Mouse (Mus musculus) neural tube, embryonic 11.5 days (tissue): Measurements from ENCODE around the gene Agbl4. TPM values are rescaled to one million over a fixed set of nuclear protein-coding genes. Genes with fewer than 3 reads are reported as not detected.

Source experiments
- ATAC-seq: fragments of 200-750 bp; cut with Nextera tagmentation; 2 replicates; pipeline ENCODE4 v1.8.0; 2017; ENCODE audit warnings: moderate number of reproducible peaks, mild to moderate bottlenecking, moderate TSS enrichment, moderate library complexity; ENCODE audit not compliant: insufficient read depth, low FRiP score, low TSS enrichment
- DNase-seq: peaks from one replicate; pipeline ENCODE4 v3.0.0-alpha.2; 2015; ENCODE audit warnings: low spot score
- H3K27ac ChIP-seq: fragments of 300-500 bp; sonication (generic); 2 replicates; pipeline ENCODE4 v1.5.1; 2014; ENCODE audit warnings: low read depth, mild to moderate bottlenecking, low read length
- H3K27me3 ChIP-seq: fragments of 300-500 bp; sonication (generic); 2 replicates; pipeline ENCODE4 v1.6.1; 2014; ENCODE audit warnings: mild to moderate bottlenecking, low read length, mixed read lengths; ENCODE audit not compliant: control insufficient read depth, insufficient read depth
- H3K36me3 ChIP-seq: fragments of 300-500 bp; sonication (generic); 2 replicates; pipeline ENCODE4 v1.6.1; 2014; ENCODE audit warnings: mild to moderate bottlenecking, low read length, moderate library complexity, mixed read lengths; ENCODE audit not compliant: control insufficient read depth, insufficient read depth
- H3K4me1 ChIP-seq: fragments of 300-500 bp; sonication (generic); 2 replicates; pipeline ENCODE4 v1.6.1; 2014; ENCODE audit warnings: low read length, mixed read lengths; ENCODE audit not compliant: control insufficient read depth, insufficient read depth
- H3K4me2 ChIP-seq: fragments of 300-500 bp; sonication (generic); 2 replicates; pipeline ENCODE4 v1.6.1; 2014; ENCODE audit warnings: low read depth, mild to moderate bottlenecking, moderate library complexity
- H3K4me3 ChIP-seq: fragments of 300-500 bp; sonication (generic); 2 replicates; pipeline ENCODE4 v1.5.1; 2014; ENCODE audit warnings: low read depth, low read length
- H3K9ac ChIP-seq: fragments of 300-500 bp; sonication (generic); 2 replicates; pipeline ENCODE4 v1.6.1; 2014; ENCODE audit warnings: mild to moderate bottlenecking, low read length
- H3K9me3 ChIP-seq: fragments of 300-500 bp; sonication (generic); 2 replicates; pipeline ENCODE4 v1.6.1; 2016; ENCODE audit warnings: low read length; ENCODE audit not compliant: control insufficient read depth
- WGBS: fragments of 180-500 bp; shearing (Covaris S2); extraction: QIAGEN DNeasy Blood & Tissue Kit; methylation state at CpG from one replicate; pipeline ENCODE4 v1.1.7; 2014; 5-methylcytosine and 5-hydroxymethylcytosine counted together
- polyA plus RNA-seq: library from polyadenylated mRNA; unstranded; fragments of >200 nt; fragmentation: Nextera tagmentation; extraction: Ambion mirVana; gene quantifications from 2 replicates; pipeline ENCODE4 v1.2.1, GENCODE M21; 2014

Gene Agbl4
- polyA plus RNA-seq, 1 experiment from 2014 or later = 1.1 TPM

DNA sequence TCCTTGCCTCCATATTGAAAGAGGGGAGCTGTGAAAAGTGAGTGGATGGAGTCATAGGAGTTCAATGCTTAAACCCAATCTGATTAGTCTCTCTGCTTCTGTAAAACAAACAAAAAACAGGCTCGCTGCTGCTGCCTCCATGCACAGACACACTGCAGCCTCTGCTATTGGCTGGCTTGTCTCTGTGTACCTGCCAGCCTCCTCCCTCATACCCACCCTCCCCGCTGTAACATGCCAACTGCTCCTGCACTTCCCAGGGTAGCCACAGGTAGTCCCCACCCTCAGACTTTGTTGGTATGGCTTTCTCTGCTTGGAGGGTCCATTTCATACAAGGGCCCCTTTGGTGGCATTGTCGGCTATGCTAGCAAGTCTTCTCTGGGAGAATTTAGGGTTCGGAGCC is 1080.0 kb downstream of the Agbl4 start:
- H3K36me3 ChIP-seq = no peaks in the 10 kb centered on the region
- no peak overlapping the region for H3K4me3 ChIP-seq
- no peak overlapping the region for H3K27ac ChIP-seq
- ATAC-seq (no peak), DNase-seq (no peak)
- 50% methylated on average over 4 of the region's 4 CpGs for WGBS
- no peak overlapping the region for H3K4me2 ChIP-seq
- no peak overlapping the region for H3K9ac ChIP-seq
- no peaks in the 10 kb centered on the region for H3K27me3 ChIP-seq
- H3K4me1 ChIP-seq = no peaks in the 10 kb centered on the region
- H3K9me3 ChIP-seq = no peaks in the 10 kb centered on the region

DNA sequence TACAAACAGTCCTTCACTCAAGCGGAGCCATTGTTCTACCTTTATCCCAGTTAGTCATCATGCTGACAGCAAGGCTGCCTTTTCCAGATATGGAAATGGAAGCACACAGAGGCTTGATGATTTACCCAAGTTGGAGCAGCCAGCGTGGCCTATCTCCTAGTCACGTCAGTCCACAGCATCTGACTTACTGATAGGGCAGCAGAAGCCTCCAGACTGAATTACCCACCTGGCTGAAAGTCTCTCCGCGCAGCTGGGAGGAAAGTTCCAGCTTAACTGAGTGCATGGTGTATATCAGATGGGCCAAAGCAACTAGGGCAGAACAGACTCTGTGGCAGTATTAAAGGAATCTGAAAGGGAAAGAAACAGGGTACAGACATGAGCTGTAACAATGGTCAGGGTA is 1086.0 kb downstream of the Agbl4 start:
- no peaks in the 10 kb centered on the region for H3K27me3 ChIP-seq
- 90% methylated on average over 5 of the region's 5 CpGs for WGBS
- ATAC-seq = no peak

DNA sequence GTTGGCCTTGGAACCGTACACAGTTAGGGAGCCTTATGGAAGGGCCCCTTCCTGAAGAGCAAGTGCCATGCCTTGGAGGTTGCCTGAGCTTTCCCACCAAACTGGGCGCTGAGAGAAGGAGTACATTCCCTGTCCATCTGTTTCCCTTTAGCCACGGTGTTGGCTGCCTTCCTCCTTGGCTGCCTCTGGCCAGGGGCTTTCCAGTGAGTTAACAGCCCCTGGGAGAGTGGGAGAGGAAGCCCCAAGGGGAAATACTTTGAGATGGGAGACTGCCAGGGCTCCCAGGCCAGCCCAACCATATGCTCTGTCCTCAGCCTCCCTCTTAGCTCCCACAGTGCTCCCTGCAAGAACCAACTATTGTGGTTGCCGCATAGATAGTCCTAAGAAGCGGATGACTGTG is 1087.7 kb downstream of the Agbl4 start:
- no peak overlapping the region for H3K9ac ChIP-seq
- no peaks in the 10 kb centered on the region for H3K4me1 ChIP-seq
- no peaks in the 10 kb centered on the region for H3K36me3 ChIP-seq
- ATAC-seq (no peak), DNase-seq (no peak)
- H3K4me2 ChIP-seq = no peak overlapping the region
- H3K27ac ChIP-seq = no peak overlapping the region
- WGBS = 79% methylated on average over 5 of the region's 5 CpGs
- H3K9me3 ChIP-seq = no peaks in the 10 kb centered on the region
- H3K4me3 ChIP-seq = no peak overlapping the region
- H3K27me3 ChIP-seq = no peaks in the 10 kb centered on the region

More for the DNA sequence above, 1086.0 kb downstream of the Agbl4 start:
- H3K9ac ChIP-seq = no peak overlapping the region
- H3K4me3 ChIP-seq = no peak overlapping the region
- DNase-seq = no peak
- no peak overlapping the region for H3K4me2 ChIP-seq
- no peak overlapping the region for H3K27ac ChIP-seq
- no peaks in the 10 kb centered on the region for H3K9me3 ChIP-seq
- H3K4me1 ChIP-seq = no peaks in the 10 kb centered on the region
- H3K36me3 ChIP-seq = no peaks in the 10 kb centered on the region

DNA sequence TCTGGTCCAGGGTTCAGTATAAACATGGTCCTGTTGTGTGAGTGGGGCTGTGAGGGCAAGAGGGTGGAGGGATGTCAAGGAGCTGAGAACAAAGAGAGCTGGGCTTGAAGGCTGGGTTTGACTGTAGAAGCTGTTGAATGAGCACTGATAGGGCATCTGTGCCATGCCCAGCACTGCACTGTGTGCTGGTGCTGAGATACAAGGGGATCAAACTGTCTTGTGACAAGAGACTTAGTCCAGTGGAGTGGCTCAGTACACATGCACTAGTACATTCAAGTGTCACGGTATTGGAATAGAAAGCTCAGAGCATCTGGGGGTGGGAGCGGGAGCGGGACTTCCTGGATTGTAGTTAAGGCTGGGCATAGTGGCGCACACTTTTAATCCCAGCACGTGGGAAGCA is 1088.7 kb downstream of the Agbl4 start:
- Histone ChIP-seq H3K4me1 (no peaks in the 10 kb centered on the region), H3K4me3 (no peak overlapping the region), H3K4me2 (no peak overlapping the region), H3K36me3 (no peaks in the 10 kb centered on the region), H3K27me3 (no peaks in the 10 kb centered on the region), H3K9me3 (no peaks in the 10 kb centered on the region), H3K27ac (no peak overlapping the region), H3K9ac (no peak overlapping the region)
- 75% methylated on average over 5 of the region's 5 CpGs for WGBS
- ATAC-seq (no peak), DNase-seq (no peak)

DNA sequence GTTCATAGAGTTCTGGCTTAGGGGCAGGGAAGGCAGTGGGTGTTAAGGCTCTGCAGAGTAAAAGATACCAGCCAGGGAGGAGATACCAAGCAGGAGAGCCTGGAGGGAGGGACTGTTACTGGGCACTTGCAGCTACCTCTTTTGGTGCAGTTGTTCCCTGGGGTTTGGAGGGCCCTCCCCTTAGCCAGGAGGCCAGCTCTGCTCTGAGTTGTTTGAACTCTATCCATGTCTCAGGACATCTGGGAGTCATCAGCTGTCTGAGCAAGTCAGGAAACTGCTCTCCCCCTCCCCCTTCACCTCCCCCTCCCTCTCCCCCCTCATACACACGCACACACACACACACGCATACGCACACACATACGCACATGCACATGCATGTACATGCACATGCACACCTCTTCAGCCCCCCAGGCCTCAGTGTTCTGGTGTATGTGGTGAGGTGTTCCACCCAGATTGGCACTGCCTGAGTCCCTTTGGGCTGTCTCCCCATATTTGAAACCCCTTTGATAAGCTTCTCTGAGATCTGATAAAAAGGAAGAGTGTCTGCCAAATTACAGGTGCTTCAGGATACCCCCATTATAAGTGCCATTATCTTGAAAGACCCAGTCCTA is 1089.9 kb downstream of the Agbl4 start:
- no peaks in the 10 kb centered on the region for H3K27me3 ChIP-seq
- H3K36me3 ChIP-seq = no peaks in the 10 kb centered on the region
- 81% methylated on average over 3 of the region's 4 CpGs for WGBS
- H3K9ac ChIP-seq = no peak overlapping the region
- no peak overlapping the region for H3K27ac ChIP-seq
- no peaks in the 10 kb centered on the region for H3K4me1 ChIP-seq
- ATAC-seq (no peak), DNase-seq (no peak)
- no peak overlapping the region for H3K4me3 ChIP-seq
- H3K9me3 ChIP-seq = no peaks in the 10 kb centered on the region
- no peak overlapping the region for H3K4me2 ChIP-seq

DNA sequence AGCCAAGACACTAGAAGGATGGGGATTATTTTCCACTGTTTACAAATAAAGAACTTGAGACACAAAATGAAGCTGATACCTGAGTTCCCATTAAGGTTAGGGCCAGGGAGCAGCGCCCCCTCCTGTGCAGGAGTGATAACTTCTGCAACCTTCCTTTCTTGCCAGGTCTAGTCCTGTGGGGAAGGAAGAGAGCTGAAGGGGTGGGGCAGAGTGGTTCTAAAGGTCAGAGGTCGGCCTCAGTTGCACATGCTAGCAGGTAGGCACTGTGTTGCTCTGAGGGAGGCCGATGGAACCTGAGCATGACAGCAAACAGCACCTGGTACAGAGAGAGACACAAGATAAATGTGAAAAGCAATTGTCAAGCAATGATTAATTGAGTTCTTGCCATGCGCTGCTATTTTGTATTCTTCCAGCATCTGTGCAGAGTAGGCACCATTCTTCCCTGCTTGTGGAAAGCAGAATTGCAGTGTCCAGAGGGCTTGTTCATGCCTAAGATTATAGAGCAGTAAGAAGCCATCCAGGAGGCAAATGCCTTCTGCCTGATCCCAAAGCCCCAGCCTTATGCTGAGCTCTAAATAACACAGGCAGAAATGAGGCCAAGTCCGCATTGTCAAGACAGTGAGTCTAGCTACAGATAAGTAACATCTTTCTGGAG is 1096.4 kb downstream of the Agbl4 start:
- no peak for DNase-seq
- WGBS = 54% methylated on average over 5 of the region's 5 CpGs
- no peak overlapping the region for H3K27ac ChIP-seq
- no peaks in the 10 kb centered on the region for H3K4me1 ChIP-seq
- no peak overlapping the region for H3K4me2 ChIP-seq
- H3K9ac ChIP-seq = no peak overlapping the region
- H3K9me3 ChIP-seq = no peaks in the 10 kb centered on the region
- no peak for ATAC-seq
- no peak overlapping the region for H3K4me3 ChIP-seq
- H3K27me3 ChIP-seq = no peaks in the 10 kb centered on the region
- H3K36me3 ChIP-seq = no peaks in the 10 kb centered on the region

DNA sequence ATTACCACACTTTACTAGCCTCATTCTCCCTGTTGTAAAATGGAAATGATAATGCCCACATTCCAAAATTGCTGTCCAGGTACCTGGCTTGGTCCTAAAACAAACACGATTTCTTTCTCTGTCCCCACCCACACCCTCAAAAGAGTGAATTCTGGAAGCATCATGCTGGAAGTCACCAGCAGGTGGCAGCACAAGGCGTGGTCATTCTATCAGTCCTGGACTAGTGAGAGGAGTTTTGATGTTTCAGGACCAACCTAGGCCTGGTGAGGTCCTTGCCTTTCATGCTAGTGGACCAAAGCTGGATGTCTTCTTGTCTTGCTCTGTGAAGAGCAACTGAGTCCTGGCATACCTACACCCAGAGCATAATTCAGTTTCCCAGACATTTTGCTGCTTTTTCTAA is 1098.5 kb downstream of the Agbl4 start:
- Histone ChIP-seq H3K4me3 (no peak overlapping the region), H3K9ac (no peak overlapping the region), H3K4me2 (no peak overlapping the region), H3K27ac (no peak overlapping the region), H3K4me1 (no peaks in the 10 kb centered on the region), H3K9me3 (no peaks in the 10 kb centered on the region), H3K36me3 (no peaks in the 10 kb centered on the region), H3K27me3 (no peaks in the 10 kb centered on the region)
- no peak for ATAC-seq
- 12% methylated on average over 2 of the region's 2 CpGs for WGBS
- peak; percentile 74 for DNase-seq

DNA sequence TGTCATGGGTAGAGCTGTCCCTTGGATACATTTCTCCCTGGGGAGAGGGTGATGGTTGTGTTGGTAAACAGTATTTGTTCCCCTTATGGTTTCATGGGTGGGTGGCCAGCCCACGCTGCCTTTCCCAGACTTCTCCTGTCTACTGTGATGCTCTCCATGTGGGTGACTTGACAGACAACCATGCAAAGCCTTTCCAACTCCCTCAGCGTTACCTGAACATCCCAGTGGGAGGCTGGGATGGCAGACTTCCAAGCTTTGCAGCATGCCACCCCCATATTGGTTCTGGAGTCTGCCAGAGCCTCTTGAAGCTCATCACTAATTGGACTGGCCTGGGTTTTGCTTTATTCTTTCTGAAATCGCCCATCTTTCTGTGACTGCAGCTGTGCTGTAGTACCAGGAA is 1101.3 kb downstream of the Agbl4 start:
- ATAC-seq (no peak), DNase-seq (no peak)

DNA sequence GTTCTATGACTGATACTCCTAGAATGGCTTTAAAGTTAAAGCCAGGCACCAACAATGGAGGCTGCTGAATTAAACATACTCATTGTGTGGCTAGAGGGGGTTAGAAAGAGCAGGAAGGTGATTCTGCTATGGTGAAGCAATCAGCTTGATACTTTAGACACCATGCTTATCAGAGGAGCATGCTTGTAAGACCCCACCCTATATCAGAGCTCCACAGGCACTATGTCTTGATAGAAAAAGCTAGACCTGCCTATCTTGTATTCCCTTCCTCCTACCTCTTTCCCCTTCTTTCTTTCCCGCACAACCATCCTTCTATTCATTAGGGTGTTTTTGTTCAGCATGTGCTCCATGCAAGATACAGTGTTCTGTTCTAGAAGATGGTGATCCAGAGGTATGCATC is 1104.0 kb downstream of the Agbl4 start:
- Histone ChIP-seq H3K4me1 (no peaks in the 10 kb centered on the region), H3K4me2 (no peak overlapping the region), H3K4me3 (no peak overlapping the region), H3K36me3 (no peaks in the 10 kb centered on the region), H3K9ac (no peak overlapping the region), H3K9me3 (no peaks in the 10 kb centered on the region), H3K27me3 (no peaks in the 10 kb centered on the region), H3K27ac (no peak overlapping the region)
- ATAC-seq (no peak), DNase-seq (no peak)
- 84% methylated on average over 1 of the region's 1 CpGs for WGBS

More for the DNA sequence above, 1101.3 kb downstream of the Agbl4 start:
- Histone ChIP-seq H3K9me3 (no peaks in the 10 kb centered on the region), H3K36me3 (no peaks in the 10 kb centered on the region), H3K4me3 (no peak overlapping the region), H3K27ac (no peak overlapping the region), H3K27me3 (no peaks in the 10 kb centered on the region), H3K9ac (no peak overlapping the region), H3K4me2 (no peak overlapping the region), H3K4me1 (no peaks in the 10 kb centered on the region)
- 70% methylated on average over 3 of the region's 3 CpGs for WGBS
